1 mouse cellular context compared by ENCODE assay signal in genomic region chr7:100534216-100534615, GRCm38 (mm10).
TF ChIP-seq lines count a peak whose summit lies in the region.

No protein-coding gene starts in this region.

TF ChIP-seq in MEL, 35 proteins besides CTCF, POLR2A, EP300 and RAD21 (continued from another document):
- TF ChIP-seq ETS1 (IDR thresholded peaks at IDR 0.05; ENCODE audit: low read depth, low read length): 0 out of 2 replicates have a peak, but pooled peaks have one; percentile 15
- no peak for TF ChIP-seq TAL1 (IDR thresholded peaks at IDR 0.05; ENCODE audit: low read length)
- TF ChIP-seq UBTF (IDR thresholded peaks at IDR 0.05; ENCODE audit: borderline replicate concordance, insufficient read depth, low read depth, low read length): no peak
TF ChIP-seq in MEL: peak in this region for 2.
